Mouse (Mus musculus) thymus, adult 2 months (tissue): Measurements from ENCODE around the gene Apoe.

ENCODE experiments used
- CTCF ChIP-seq: fragments of 200-500 bp; IDR thresholded peaks from 2 replicates; pipeline ENCODE4 v1.5.1; 2012; ENCODE audit warnings: mild to moderate bottlenecking, control low read depth, low read length, moderate library complexity, borderline replicate concordance; ENCODE audit not compliant: control insufficient read depth, poor library complexity, insufficient read depth; ENCODE audit errors: extremely low read depth
- POLR2A ChIP-seq: fragments of 200-500 bp; IDR thresholded peaks from 2 replicates; pipeline ENCODE4 v1.6.1; 2012; ENCODE audit warnings: mild to moderate bottlenecking, low read length, control low read depth, moderate library complexity; ENCODE audit not compliant: control insufficient read depth, poor library complexity, insufficient read depth; ENCODE audit errors: extremely low read depth

GRCm38 (mm10) chr7:19722754-19723195 lies 23.8 kb upstream of the Apoe start:
- TF ChIP-seq CTCF (no peak), POLR2A (no peak)
